Mouse (Mus musculus) kidney, adult 2 months (tissue): Measurements from ENCODE around the gene Trak1.

Experiments
- CTCF ChIP-seq: fragments of 200-500 bp; conservative IDR thresholded peaks from 2 replicates; pipeline ENCODE4 v1.5.1; 2011; ENCODE audit warnings: low read depth, mild to moderate bottlenecking, control low read depth, low read length, moderate library complexity, mixed read lengths; ENCODE audit not compliant: insufficient read depth, insufficient read length
- POLR2A ChIP-seq: fragments of 200-500 bp; IDR thresholded peaks from one replicate; pipeline ENCODE4 v1.6.1; 2011; ENCODE audit warnings: low read depth, low read length, control low read depth

- no peak for TF ChIP-seq CTCF
- no peak for TF ChIP-seq POLR2A
These were observed 83.1 kb downstream of the Trak1 start for GRCm38 (mm10) chr9:121380310-121380920.
